Mouse (Mus musculus): Measurements from ENCODE around the gene Ugt1a6b. TPM values are rescaled to one million over a fixed set of nuclear protein-coding genes. Genes with fewer than 3 reads are reported as not detected.

Gene Ugt1a6b
- 0.52 TPM for polyA plus RNA-seq (2014; fragmentation: Illumina TruSeq; extraction: RNeasy Lipid Tissue Mini Kit (QIAGEN cat#74804); ENCODE audit: low read depth, low replicate concordance)

GRCm38 (mm10) chr1:88103019-88103418, at the start of gene Ugt1a6b:
TSS of gene Ugt1a6b (plus strand) at chr1:88103252.

GRCm38 (mm10) chr1:88055088-88055487, 48.0 kb upstream of the Ugt1a6b start, which contains the start of gene Ugt1a10:
TSS of gene Ugt1a10 (plus strand) at chr1:88055388.

GRCm38 (mm10) chr1:88070495-88070894, 32.6 kb upstream of the Ugt1a6b start, which contains the start of gene Ugt1a9:
TSS of gene Ugt1a9 (plus strand) at chr1:88070800.

GRCm38 (mm10) chr1:88087513-88087912, 15.5 kb upstream of the Ugt1a6b start, which contains the start of gene Ugt1a8:
TSS of gene Ugt1a8 (plus strand) at chr1:88087813.

GRCm38 (mm10) chr1:88094941-88095492, 8.0 kb upstream of the Ugt1a6b start, which contains the start of gene Ugt1a7c:
TSS of gene Ugt1a7c (plus strand) at chr1:88095062.

GRCm38 (mm10) chr1:88134457-88135011, 31.5 kb downstream of the Ugt1a6b start, which contains the start of gene Ugt1a6a:
TSS of gene Ugt1a6a (plus strand) at chr1:88134809.

GRCm38 (mm10) chr1:88165711-88166110, 62.7 kb downstream of the Ugt1a6b start, which contains the start of gene Ugt1a5:
TSS of gene Ugt1a5 (plus strand) at chr1:88166012.

GRCm38 (mm10) chr1:88200456-88200855, 97.4 kb downstream of the Ugt1a6b start, which contains the start of gene Ugt1a2:
TSS of gene Ugt1a2 (plus strand) at chr1:88200601.

GRCm38 (mm10) chr1:88205294-88205922, 102.4 kb downstream of the Ugt1a6b start, which contains the start of gene Dnajb3:
TSS of gene Dnajb3 (minus strand) at chr1:88205782.

GRCm38 (mm10) chr1:88211812-88212211, 108.8 kb downstream of the Ugt1a6b start, which contains the start of gene Ugt1a1:
TSS of gene Ugt1a1 (plus strand) at chr1:88211959.

GRCm38 (mm10) chr1:88226670-88227379, 123.8 kb downstream of the Ugt1a6b start, which contains the start of gene Mroh2a:
TSS of gene Mroh2a (plus strand) at chr1:88226986.

Other genes with a start within 250 kb of the Ugt1a6b start
- 43.1 TPM for gene Dgkd, start 250.0 kb upstream of the Ugt1a6b start, polyA plus RNA-seq (2014; fragmentation: Illumina TruSeq; extraction: RNeasy Lipid Tissue Mini Kit (QIAGEN cat#74804); ENCODE audit: low read depth, low replicate concordance)
- gene Usp40, start 94.7 kb upstream of the Ugt1a6b start, polyA plus RNA-seq (2014; fragmentation: Illumina TruSeq; extraction: RNeasy Lipid Tissue Mini Kit (QIAGEN cat#74804); ENCODE audit: low read depth, low replicate concordance), result 46.0 TPM
- not detected for gene Ugt1a10, start 47.9 kb upstream of the Ugt1a6b start, polyA plus RNA-seq (2014; fragmentation: Illumina TruSeq; extraction: RNeasy Lipid Tissue Mini Kit (QIAGEN cat#74804); ENCODE audit: low read depth, low replicate concordance)
- not detected for gene Ugt1a9, start 32.5 kb upstream of the Ugt1a6b start, polyA plus RNA-seq (2014; fragmentation: Illumina TruSeq; extraction: RNeasy Lipid Tissue Mini Kit (QIAGEN cat#74804); ENCODE audit: low read depth, low replicate concordance)
- not detected for gene Ugt1a8, start 15.4 kb upstream of the Ugt1a6b start, polyA plus RNA-seq (2014; fragmentation: Illumina TruSeq; extraction: RNeasy Lipid Tissue Mini Kit (QIAGEN cat#74804); ENCODE audit: low read depth, low replicate concordance)
- 6.2 TPM for gene Ugt1a7c, start 8.2 kb upstream of the Ugt1a6b start, polyA plus RNA-seq (2014; fragmentation: Illumina TruSeq; extraction: RNeasy Lipid Tissue Mini Kit (QIAGEN cat#74804); ENCODE audit: low read depth, low replicate concordance)
- 5.1 TPM for gene Ugt1a6a, start 31.6 kb downstream of the Ugt1a6b start, polyA plus RNA-seq (2014; fragmentation: Illumina TruSeq; extraction: RNeasy Lipid Tissue Mini Kit (QIAGEN cat#74804); ENCODE audit: low read depth, low replicate concordance)
- not detected for gene Ugt1a5, start 62.8 kb downstream of the Ugt1a6b start, polyA plus RNA-seq (2014; fragmentation: Illumina TruSeq; extraction: RNeasy Lipid Tissue Mini Kit (QIAGEN cat#74804); ENCODE audit: low read depth, low replicate concordance)
- not detected for gene Ugt1a2, start 97.3 kb downstream of the Ugt1a6b start, polyA plus RNA-seq (2014; fragmentation: Illumina TruSeq; extraction: RNeasy Lipid Tissue Mini Kit (QIAGEN cat#74804); ENCODE audit: low read depth, low replicate concordance)
- gene Dnajb3, start 102.5 kb downstream of the Ugt1a6b start, polyA plus RNA-seq (2014; fragmentation: Illumina TruSeq; extraction: RNeasy Lipid Tissue Mini Kit (QIAGEN cat#74804); ENCODE audit: low read depth, low replicate concordance), result 2.4 TPM
- gene Ugt1a1, start 108.7 kb downstream of the Ugt1a6b start, polyA plus RNA-seq (2014; fragmentation: Illumina TruSeq; extraction: RNeasy Lipid Tissue Mini Kit (QIAGEN cat#74804); ENCODE audit: low read depth, low replicate concordance), result 21.2 TPM
- not detected for gene Mroh2a, start 123.7 kb downstream of the Ugt1a6b start, polyA plus RNA-seq (2014; fragmentation: Illumina TruSeq; extraction: RNeasy Lipid Tissue Mini Kit (QIAGEN cat#74804); ENCODE audit: low read depth, low replicate concordance)
- gene Hjurp, start 174.4 kb downstream of the Ugt1a6b start, polyA plus RNA-seq (2014; fragmentation: Illumina TruSeq; extraction: RNeasy Lipid Tissue Mini Kit (QIAGEN cat#74804); ENCODE audit: low read depth, low replicate concordance), result 22.9 TPM
- not detected for gene Trpm8, start 174.4 kb downstream of the Ugt1a6b start, polyA plus RNA-seq (2014; fragmentation: Illumina TruSeq; extraction: RNeasy Lipid Tissue Mini Kit (QIAGEN cat#74804); ENCODE audit: low read depth, low replicate concordance)